Mouse (Mus musculus) myocyte (in vitro differentiated cells): ENCODE measurements around the gene Sox6.

Experiments
- CEBPB ChIP-seq: IDR thresholded peaks from 2 replicates; pipeline ENCODE4 v1.6.1; 2011; ENCODE audit warnings: mild to moderate bottlenecking, moderate library complexity; ENCODE audit not compliant: poor library complexity, insufficient read depth, severe bottlenecking
- E2F4 ChIP-seq: IDR thresholded peaks from one replicate; pipeline ENCODE4 v1.6.1; 2011; ENCODE audit warnings: mild to moderate bottlenecking, control low read depth, moderate library complexity; ENCODE audit not compliant: insufficient read depth
- MAX ChIP-seq: IDR thresholded peaks from one replicate; pipeline ENCODE4 v1.6.1; 2011; ENCODE audit warnings: low read depth, mild to moderate bottlenecking, control low read depth
- MYOD1 ChIP-seq, 3 experiments: IDR thresholded peaks; one replicate each; pipeline ENCODE4 v1.6.1; 2011; ENCODE audit warnings: control low read depth in 2 of 3, low read depth in 2 of 3, mild to moderate bottlenecking in 2 of 3, moderate library complexity in 1 of 3; ENCODE audit not compliant: insufficient read length in 2 of 3, control insufficient read depth in 1 of 3
- MYOG ChIP-seq, 3 experiments: IDR thresholded peaks; one replicate each; pipeline ENCODE4 v1.6.1; 2011; ENCODE audit warnings: control low read depth in 2 of 3, low read depth in 2 of 3, mild to moderate bottlenecking in 2 of 3; ENCODE audit not compliant: insufficient read length in 2 of 3, control insufficient read depth in 1 of 3, insufficient read depth in 1 of 3
- POLR2A ChIP-seq: IDR thresholded peaks from one replicate; pipeline ENCODE4 v1.6.1; 2011; ENCODE audit warnings: low read depth, mild to moderate bottlenecking, control low read depth, moderate library complexity; ENCODE audit not compliant: insufficient read length
- POLR2AphosphoS2 ChIP-seq: IDR thresholded peaks from one replicate; pipeline ENCODE4 v1.6.1; 2011; ENCODE audit warnings: low read depth, control low read depth; ENCODE audit not compliant: insufficient read length
- SRF ChIP-seq: IDR thresholded peaks from one replicate; pipeline ENCODE4 v1.6.1; 2011; ENCODE audit warnings: low read depth; ENCODE audit not compliant: control insufficient read depth, insufficient read length
- TCF12 ChIP-seq: IDR thresholded peaks from one replicate; pipeline ENCODE4 v1.6.1; 2011; ENCODE audit warnings: mild to moderate bottlenecking, control low read depth; ENCODE audit not compliant: poor library complexity, insufficient read depth, severe bottlenecking
- TCF3 ChIP-seq: IDR thresholded peaks from one replicate; pipeline ENCODE4 v1.6.1; 2011; ENCODE audit warnings: low read depth, control low read depth; ENCODE audit not compliant: insufficient read length
- USF1 ChIP-seq: IDR thresholded peaks from one replicate; pipeline ENCODE4 v1.6.1; 2011; ENCODE audit warnings: low read depth, mild to moderate bottlenecking, control low read depth, moderate library complexity

DNA sequence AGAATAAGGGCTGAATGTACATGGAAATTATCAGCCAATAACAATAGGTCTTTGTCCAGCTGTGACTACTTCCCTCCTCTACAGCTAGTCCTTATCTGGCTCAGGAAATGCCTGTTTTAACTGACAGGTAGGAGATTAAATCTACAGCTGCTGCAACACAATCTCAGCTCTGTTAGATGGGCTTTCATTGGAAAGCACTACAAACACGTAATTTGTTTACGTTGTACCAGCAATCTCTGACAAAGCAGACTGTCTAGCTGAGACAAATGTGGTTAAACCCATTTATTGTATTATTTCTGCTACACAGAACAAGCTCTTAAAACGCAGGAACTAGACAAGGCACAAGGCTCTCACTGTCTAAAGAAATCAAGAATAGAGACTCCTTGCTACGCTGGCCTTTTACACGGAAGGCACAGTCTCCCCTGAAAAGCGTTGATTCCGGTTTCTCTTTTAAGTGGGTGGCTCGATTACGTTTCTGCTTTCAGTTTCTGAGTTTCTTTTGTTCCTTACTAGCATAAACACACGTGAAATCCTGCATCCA is 422.8 kb downstream of the Sox6 start:
- no peak for TF ChIP-seq MAX
- TF ChIP-seq POLR2A, result no peak
- no peak for TF ChIP-seq E2F4
- TF ChIP-seq SRF, result no peak
- no peak for TF ChIP-seq POLR2AphosphoS2
- TF ChIP-seq TCF12, result no peak
- TF ChIP-seq MYOG (IDR thresholded peaks at IDR 0.05; ENCODE audit: control insufficient read depth in 1 of 3, insufficient read depth in 1 of 3, insufficient read length in 2 of 3, low read depth in 2 of 3), result no peak
- TF ChIP-seq USF1, result no peak
- TF ChIP-seq CEBPB, result no peak
- no peak for TF ChIP-seq MYOD1 (IDR thresholded peaks at IDR 0.05; ENCODE audit: control insufficient read depth in 1 of 3, insufficient read length in 2 of 3, low read depth in 2 of 3)
- no peak for TF ChIP-seq TCF3
